Mouse (Mus musculus): ENCODE data around the gene Gm42674. TPM values are rescaled to one million over a fixed set of nuclear protein-coding genes. Genes with fewer than 3 reads are reported as not detected.

Gene Gm42674
- total RNA-seq (2014; fragmentation: Nextera tagmentation), result not detected in 2 replicates
- not detected in 2 replicates for total RNA-seq (2017)

GRCm38 (mm10) chr3:90601486-90602110 is at the start of gene Gm42674:
Gm42674 (plus strand) TSS chr3:90601904.
- ATAC-seq (replicated peaks; ENCODE audit: low FRiP score, low TSS enrichment, poor library complexity, severe bottlenecking), result no peak

GRCm38 (mm10) chr3:90552231-90552630 is 49.5 kb upstream of the Gm42674 start:
- ATAC-seq (replicated peaks; ENCODE audit: low FRiP score, low TSS enrichment, poor library complexity, severe bottlenecking), result no peak

- ATAC-seq (replicated peaks; ENCODE audit: low FRiP score, low TSS enrichment, poor library complexity, severe bottlenecking), result no peak
Observed at GRCm38 (mm10) chr3:90555954-90556353, 45.8 kb upstream of the Gm42674 start.

GRCm38 (mm10) chr3:90560008-90560628 is 41.6 kb upstream of the Gm42674 start, which contains the start of gene S100a3:
S100a3 (plus strand) TSS chr3:90560578.
- no peak for ATAC-seq (replicated peaks; ENCODE audit: low FRiP score, low TSS enrichment, poor library complexity, severe bottlenecking)

- no peak for ATAC-seq (replicated peaks; ENCODE audit: low FRiP score, low TSS enrichment, poor library complexity, severe bottlenecking)
Observed at GRCm38 (mm10) chr3:90574691-90575090, 27.0 kb upstream of the Gm42674 start.

- ATAC-seq (replicated peaks; ENCODE audit: low FRiP score, low TSS enrichment, poor library complexity, severe bottlenecking), result no peak
Observed at GRCm38 (mm10) chr3:90575320-90575719, 26.4 kb upstream of the Gm42674 start.

- no peak for ATAC-seq (replicated peaks; ENCODE audit: low FRiP score, low TSS enrichment, poor library complexity, severe bottlenecking)
Observed at GRCm38 (mm10) chr3:90576351-90577001, 25.2 kb upstream of the Gm42674 start.

- ATAC-seq (replicated peaks; ENCODE audit: low FRiP score, low TSS enrichment, poor library complexity, severe bottlenecking), result no peak
Observed at GRCm38 (mm10) chr3:90579433-90579832, 22.3 kb upstream of the Gm42674 start.

- ATAC-seq (replicated peaks; ENCODE audit: low FRiP score, low TSS enrichment, poor library complexity, severe bottlenecking), result no peak
Observed at GRCm38 (mm10) chr3:90581141-90581540, 20.6 kb upstream of the Gm42674 start.

- no peak for ATAC-seq (replicated peaks; ENCODE audit: low FRiP score, low TSS enrichment, poor library complexity, severe bottlenecking)
Observed at GRCm38 (mm10) chr3:90582156-90582555, 19.5 kb upstream of the Gm42674 start.

GRCm38 (mm10) chr3:90582556-90582955 is 19.1 kb upstream of the Gm42674 start:
- no peak for ATAC-seq (replicated peaks; ENCODE audit: low FRiP score, low TSS enrichment, poor library complexity, severe bottlenecking)

- no peak for ATAC-seq (replicated peaks; ENCODE audit: low FRiP score, low TSS enrichment, poor library complexity, severe bottlenecking)
Observed at GRCm38 (mm10) chr3:90583893-90584292, 17.8 kb upstream of the Gm42674 start.

- peak; percentile 66; the same call in 1 of the 2 replicates for ATAC-seq (replicated peaks; ENCODE audit: low FRiP score, low TSS enrichment, poor library complexity, severe bottlenecking)
Observed at GRCm38 (mm10) chr3:90585595-90585994, 16.1 kb upstream of the Gm42674 start.

GRCm38 (mm10) chr3:90586016-90586643 is 15.6 kb upstream of the Gm42674 start:
- ATAC-seq (replicated peaks; ENCODE audit: low FRiP score, low TSS enrichment, poor library complexity, severe bottlenecking), result no peak

- ATAC-seq (replicated peaks; ENCODE audit: low FRiP score, low TSS enrichment, poor library complexity, severe bottlenecking), result peak; percentile 43; the same call in 1 of the 2 replicates
Observed at GRCm38 (mm10) chr3:90586906-90587305, 14.8 kb upstream of the Gm42674 start.

GRCm38 (mm10) chr3:90587361-90588101 is 14.2 kb upstream of the Gm42674 start:
- no peak for ATAC-seq (replicated peaks; ENCODE audit: low FRiP score, low TSS enrichment, poor library complexity, severe bottlenecking)

- no peak for ATAC-seq (replicated peaks; ENCODE audit: low FRiP score, low TSS enrichment, poor library complexity, severe bottlenecking)
Observed at GRCm38 (mm10) chr3:90589390-90589789, 12.3 kb upstream of the Gm42674 start.

GRCm38 (mm10) chr3:90589947-90590346 is 11.8 kb upstream of the Gm42674 start, which contains the start of gene S100a2:
S100a2 (plus strand) TSS chr3:90590247.
- no peak for ATAC-seq (replicated peaks; ENCODE audit: low FRiP score, low TSS enrichment, poor library complexity, severe bottlenecking)

GRCm38 (mm10) chr3:90594466-90594865 is 7.2 kb upstream of the Gm42674 start:
- no peak for ATAC-seq (replicated peaks; ENCODE audit: low FRiP score, low TSS enrichment, poor library complexity, severe bottlenecking)
